Mouse (Mus musculus) limb, embryonic 13.5 days (tissue): ENCODE data around the gene Plod3. TPM values are rescaled to one million over a fixed set of nuclear protein-coding genes. Genes with fewer than 3 reads are reported as not detected.
"Not testable (repeated sequence)": the region's sequence is repeated elsewhere in the genome, so short reads cannot be mapped to it uniquely, and the experiment has no call there.

Source experiments
- ATAC-seq: fragments of 200-750 bp; cut with Nextera tagmentation; 2 replicates; pipeline ENCODE4 v1.8.0; 2017; ENCODE audit warnings: low read depth, moderate number of reproducible peaks, moderate TSS enrichment; ENCODE audit not compliant: low FRiP score
- H3K27ac ChIP-seq: fragments of 300-500 bp; sonication (generic); 2 replicates; pipeline ENCODE4 v1.5.1; 2015; ENCODE audit warnings: inconsistent platforms, mild to moderate bottlenecking, moderate library complexity
- H3K27me3 ChIP-seq: fragments of 300-500 bp; sonication (generic); 2 replicates; pipeline ENCODE4 v1.6.1; 2015; ENCODE audit warnings: mild to moderate bottlenecking, inconsistent platforms
- H3K36me3 ChIP-seq: fragments of 300-500 bp; sonication (generic); 2 replicates; pipeline ENCODE4 v1.6.1; 2015; ENCODE audit warnings: inconsistent platforms, mild to moderate bottlenecking, moderate library complexity
- H3K4me1 ChIP-seq: fragments of 300-500 bp; sonication (generic); 2 replicates; pipeline ENCODE4 v1.6.1; 2015; ENCODE audit warnings: inconsistent platforms
- H3K4me2 ChIP-seq: fragments of 300-500 bp; sonication (generic); replicated peaks from 2 replicates; pipeline ENCODE4 v1.6.1; 2015; ENCODE audit warnings: inconsistent platforms, mild to moderate bottlenecking, moderate library complexity
- H3K4me3 ChIP-seq: fragments of 300-500 bp; sonication (generic); 2 replicates; pipeline ENCODE4 v1.5.1; 2015; ENCODE audit warnings: moderate library complexity, mild to moderate bottlenecking, inconsistent platforms
- H3K9ac ChIP-seq: fragments of 300-500 bp; sonication (generic); 2 replicates; pipeline ENCODE4 v1.6.1; 2015; ENCODE audit warnings: mild to moderate bottlenecking, inconsistent platforms
- H3K9me3 ChIP-seq: fragments of 300-500 bp; sonication (generic); 2 replicates; pipeline ENCODE4 v1.6.1; 2016; ENCODE audit warnings: inconsistent platforms
- WGBS: fragments of 180-500 bp; shearing (Covaris S2); methylation state at CpG from one replicate; pipeline ENCODE4 v1.1.7; 2015; 5-methylcytosine and 5-hydroxymethylcytosine counted together
- polyA plus RNA-seq: library from polyadenylated mRNA; unstranded; fragments of >200 nt; fragmentation: Nextera tagmentation; extraction: Ambion mirVana; gene quantifications from 2 replicates; pipeline ENCODE4 v1.2.1, GENCODE M21; 2015

The Plod3 gene
- polyA plus RNA-seq, result 63.1 and 65.1 TPM in 2 replicates

- peak; percentile 92 for ATAC-seq
- Histone ChIP-seq H3K4me2 (peak within 1 kb of the TSS; percentile 88), H3K4me3 (peak within 1 kb of the TSS; percentile 84), H3K27me3 (no peaks in the 10 kb centered on the region), H3K27ac (peak within 1 kb of the TSS; percentile 97), H3K9ac (peak within 1 kb of the TSS; percentile 95), H3K36me3 (peaks cover 55% of the 10 kb centered on the region), H3K9me3 (no peaks in the 10 kb centered on the region), H3K4me1 (peaks cover 21% of the 10 kb centered on the region)
- WGBS, result under 1% methylated on average over 26 of the region's 26 CpGs
These were observed at the start of gene Plod3 for GRCm38 (mm10) chr5:136986695-136987137. Gene Plod3 (plus strand): TSS chr5:136987019.

DNA sequence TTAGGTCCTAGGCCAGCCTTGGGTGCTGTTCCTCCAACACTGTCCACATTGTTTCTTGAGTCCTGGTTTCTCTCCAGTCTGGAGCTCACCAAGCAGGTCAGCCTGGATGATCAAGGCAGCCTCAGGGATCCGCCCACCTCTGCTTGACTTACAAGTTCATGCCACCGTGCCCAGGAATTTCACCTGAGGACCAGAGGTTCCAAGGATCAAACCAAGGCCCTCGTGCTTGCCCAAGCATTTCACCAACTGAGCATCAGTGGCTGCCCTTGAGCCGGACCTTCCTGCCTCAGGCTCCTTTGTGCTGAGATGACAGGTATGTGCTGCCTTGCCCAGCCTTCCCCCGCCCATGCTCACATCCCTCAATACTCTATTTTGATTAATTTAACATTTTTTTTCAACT lies 49.2 kb upstream of the Plod3 start:
- Histone ChIP-seq H3K36me3 (no peaks in the 10 kb centered on the region; the same call in 1 of the 2 replicates), H3K9me3 (no peaks in the 10 kb centered on the region)
- no peak for ATAC-seq

DNA sequence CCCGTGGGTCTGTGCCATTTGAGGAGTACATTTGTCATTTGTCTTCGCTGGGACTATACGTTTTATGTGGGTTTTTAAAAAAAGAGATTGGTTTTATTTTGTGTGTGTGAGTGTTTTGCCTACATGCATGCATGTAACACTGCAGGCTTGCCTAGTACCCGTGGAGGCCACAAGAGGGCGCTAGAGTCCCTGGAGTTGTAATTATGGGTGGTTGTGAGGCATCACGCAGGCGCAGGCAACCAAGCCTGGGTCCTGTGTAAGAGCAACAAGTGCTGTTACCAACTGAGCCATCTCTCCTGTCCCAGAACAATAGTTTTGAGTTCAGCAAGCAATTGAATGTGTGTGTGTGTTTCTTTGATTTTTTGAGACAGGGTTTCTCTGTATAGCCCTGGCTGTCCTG lies 47.5 kb upstream of the Plod3 start:
- 66% methylated on average over 7 of the region's 7 CpGs for WGBS
- Histone ChIP-seq H3K4me1 (no peaks in the 10 kb centered on the region), H3K4me2 (no peak overlapping the region), H3K27me3 (no peaks in the 10 kb centered on the region), H3K4me3 (no peak overlapping the region), H3K36me3 (no peaks in the 10 kb centered on the region), H3K9ac (no peak overlapping the region), H3K27ac (no peak overlapping the region), H3K9me3 (no peaks in the 10 kb centered on the region)
- no peak for ATAC-seq

More for the DNA sequence above, 49.2 kb upstream of the Plod3 start:
- no peaks in the 10 kb centered on the region for H3K27me3 ChIP-seq
- no peak overlapping the region for H3K27ac ChIP-seq
- no peak overlapping the region for H3K4me2 ChIP-seq
- no peak overlapping the region for H3K4me3 ChIP-seq
- no peak overlapping the region for H3K9ac ChIP-seq
- H3K4me1 ChIP-seq, result no peaks in the 10 kb centered on the region
- 85% methylated on average over 5 of the region's 5 CpGs for WGBS

DNA sequence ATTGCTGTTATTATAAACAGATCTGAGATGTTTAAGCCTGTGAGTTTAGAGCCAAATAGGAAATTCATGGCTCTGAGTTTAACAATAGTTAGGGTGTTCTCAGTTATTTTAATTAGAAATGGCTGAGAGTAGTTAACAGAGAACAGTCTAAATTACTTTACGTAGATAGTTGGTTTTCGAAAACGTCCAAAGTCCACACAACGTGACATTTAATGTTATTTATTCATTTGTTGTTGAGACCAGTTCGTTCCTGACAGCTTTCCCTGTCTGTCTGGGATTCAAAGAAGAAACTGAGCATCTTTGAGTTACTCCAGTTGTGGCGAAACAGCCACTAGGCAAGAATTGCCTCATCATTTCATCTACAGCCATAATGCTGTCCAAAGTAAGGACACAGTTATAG lies 46.8 kb upstream of the Plod3 start:
- WGBS, result 82% methylated on average over 6 of the region's 6 CpGs
- H3K27ac ChIP-seq, H3K9ac ChIP-seq, H3K4me3 ChIP-seq, H3K27me3 ChIP-seq, H3K36me3 ChIP-seq, ATAC-seq, H3K4me2 ChIP-seq, H3K9me3 ChIP-seq, H3K4me1 ChIP-seq: not testable (repeated sequence)

GRCm38 (mm10) chr5:136940845-136941560 lies 45.8 kb upstream of the Plod3 start:
- Histone ChIP-seq H3K4me1 (no peaks in the 10 kb centered on the region), H3K9ac (no peak overlapping the region), H3K27ac (no peak overlapping the region), H3K36me3 (no peaks in the 10 kb centered on the region), H3K9me3 (no peaks in the 10 kb centered on the region), H3K4me3 (no peak overlapping the region), H3K27me3 (no peaks in the 10 kb centered on the region), H3K4me2 (no peak overlapping the region)
- no peak for ATAC-seq
- 87% methylated on average over 12 of the region's 12 CpGs for WGBS

GRCm38 (mm10) chr5:136942781-136943180 lies 44.0 kb upstream of the Plod3 start:
- Histone ChIP-seq H3K4me1 (no peaks in the 10 kb centered on the region), H3K9ac (no peak overlapping the region), H3K36me3 (no peaks in the 10 kb centered on the region), H3K4me3 (no peak overlapping the region), H3K27me3 (no peaks in the 10 kb centered on the region), H3K4me2 (no peak overlapping the region), H3K9me3 (no peaks in the 10 kb centered on the region), H3K27ac (no peak overlapping the region)
- 86% methylated on average over 3 of the region's 3 CpGs for WGBS
- no peak for ATAC-seq

GRCm38 (mm10) chr5:136943382-136943781 lies 43.4 kb upstream of the Plod3 start:
- no peak overlapping the region for H3K27ac ChIP-seq
- ATAC-seq, result no peak
- no peak overlapping the region for H3K9ac ChIP-seq
- 83% methylated on average over 2 of the region's 2 CpGs for whole genome bisulfite sequencing
- H3K9me3 ChIP-seq, result no peaks in the 10 kb centered on the region
- no peaks in the 10 kb centered on the region for H3K27me3 ChIP-seq
- no peak overlapping the region for H3K4me3 ChIP-seq
- no peaks in the 10 kb centered on the region for H3K4me1 ChIP-seq
- H3K4me2 ChIP-seq, result no peak overlapping the region
- H3K36me3 ChIP-seq, result no peaks in the 10 kb centered on the region

DNA sequence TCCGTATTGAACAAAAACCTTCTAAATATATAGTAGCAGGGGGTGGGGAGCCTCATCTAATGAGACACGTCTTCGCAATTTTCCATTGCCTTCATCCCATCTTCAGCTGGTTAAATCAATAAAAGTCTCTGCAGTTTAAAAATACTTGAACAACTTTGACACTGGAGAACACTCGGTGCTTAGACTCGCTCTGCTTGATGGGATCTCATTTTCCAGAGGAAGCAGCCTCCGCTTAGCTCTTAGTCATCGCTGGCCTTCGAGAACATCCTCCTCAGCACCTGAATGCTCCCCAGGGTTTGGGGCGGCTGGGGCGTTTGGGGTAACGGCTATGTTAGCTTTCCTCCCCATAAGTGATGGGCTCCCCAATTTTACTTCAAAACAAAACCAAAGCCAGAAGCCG lies 41.7 kb upstream of the Plod3 start:
- no peak for ATAC-seq
- Histone ChIP-seq H3K4me1 (no peaks in the 10 kb centered on the region), H3K9me3 (no peaks in the 10 kb centered on the region), H3K4me2 (no peak overlapping the region), H3K4me3 (no peak overlapping the region), H3K27ac (no peak overlapping the region), H3K27me3 (no peaks in the 10 kb centered on the region), H3K36me3 (no peaks in the 10 kb centered on the region), H3K9ac (no peak overlapping the region)
- 79% methylated on average over 12 of the region's 12 CpGs for WGBS

DNA sequence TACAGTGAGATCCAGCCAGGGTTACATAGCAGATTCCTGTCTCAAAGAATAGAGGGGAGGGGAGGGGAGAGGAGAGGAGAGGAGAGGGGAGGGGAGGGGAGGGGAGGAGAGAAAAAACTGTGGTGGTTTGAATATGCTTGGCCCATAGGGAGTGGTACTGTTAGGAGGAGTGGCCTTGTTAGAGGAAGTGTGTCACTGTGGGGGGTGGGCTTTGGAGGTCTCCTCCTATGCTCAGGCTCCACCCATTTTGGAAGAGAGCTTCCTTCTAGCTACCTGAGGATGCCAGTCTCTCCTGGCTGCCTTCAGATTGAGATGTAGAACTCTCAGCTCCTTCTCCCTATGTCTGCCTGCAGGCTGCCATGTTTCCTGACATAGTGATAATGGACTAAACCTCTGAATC lies 38.9 kb upstream of the Plod3 start:
- no peaks in the 10 kb centered on the region for H3K9me3 ChIP-seq
- no peaks in the 10 kb centered on the region; the same call in 1 of the 2 replicates for H3K4me1 ChIP-seq
- H3K27me3 ChIP-seq, result no peaks in the 10 kb centered on the region
- H3K9ac ChIP-seq, result no peak overlapping the region
- ATAC-seq, result no peak
- no peak overlapping the region for H3K4me2 ChIP-seq
- no peak overlapping the region for H3K27ac ChIP-seq
- H3K36me3 ChIP-seq, result no peaks in the 10 kb centered on the region
- no peak overlapping the region for H3K4me3 ChIP-seq

- H3K4me1 ChIP-seq, result peaks cover 11% of the 10 kb centered on the region
- H3K36me3 ChIP-seq, H3K27me3 ChIP-seq, H3K4me2 ChIP-seq, ATAC-seq, H3K9me3 ChIP-seq, H3K27ac ChIP-seq, H3K4me3 ChIP-seq, H3K9ac ChIP-seq: not testable (repeated sequence)
- 85% methylated on average over 14 of the region's 14 CpGs for WGBS
These were observed 37.1 kb upstream of the Plod3 start for GRCm38 (mm10) chr5:136949551-136950336.

GRCm38 (mm10) chr5:136950521-136950920 lies 36.3 kb upstream of the Plod3 start:
- Histone ChIP-seq H3K4me1 (peaks cover 14% of the 10 kb centered on the region), H3K27ac (no peak overlapping the region), H3K4me2 (no peak overlapping the region), H3K4me3 (no peak overlapping the region), H3K27me3 (no peaks in the 10 kb centered on the region), H3K36me3 (no peaks in the 10 kb centered on the region; the same call in 1 of the 2 replicates), H3K9me3 (no peaks in the 10 kb centered on the region), H3K9ac (no peak overlapping the region)
- WGBS, result 89% methylated on average over 6 of the region's 6 CpGs
- ATAC-seq, result no peak

DNA sequence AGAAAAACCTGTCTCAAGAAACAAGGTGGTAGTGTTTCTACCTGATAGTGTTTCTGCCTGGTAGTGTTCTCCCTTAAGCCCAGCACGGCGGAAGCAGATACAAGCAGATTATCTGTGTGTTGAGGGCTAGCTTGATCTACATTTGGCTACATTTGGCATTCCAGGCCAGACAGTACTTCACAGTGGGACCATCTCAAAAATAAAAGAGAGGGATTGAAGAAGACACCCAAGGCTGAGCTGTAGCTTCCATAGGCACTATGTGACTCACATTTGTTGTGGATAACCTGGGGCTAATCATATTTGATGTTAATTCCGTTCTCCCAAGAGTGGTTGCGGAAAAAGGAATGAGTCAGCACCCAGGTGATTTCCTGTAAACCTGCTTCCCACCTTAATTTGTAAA lies 34.7 kb upstream of the Plod3 start:
- no peak for ATAC-seq
- Histone ChIP-seq H3K4me3 (no peak overlapping the region), H3K9me3 (no peaks in the 10 kb centered on the region), H3K4me1 (peaks cover 14% of the 10 kb centered on the region), H3K27ac (no peak overlapping the region), H3K4me2 (peak overlapping the region; percentile 75), H3K36me3 (peaks cover 3% of the 10 kb centered on the region; the same call in 1 of the 2 replicates), H3K9ac (no peak overlapping the region), H3K27me3 (no peaks in the 10 kb centered on the region)
- 80% methylated on average over 4 of the region's 4 CpGs for WGBS
